Mouse (Mus musculus): Measurements from ENCODE around the gene Anp32e.

- no peak for TF ChIP-seq CTCF (IDR thresholded peaks at IDR 0.05; ENCODE audit: low read depth)
- no peak for TF ChIP-seq EP300 (optimal IDR thresholded peaks at IDR 0.05)
Observed at GRCm38 (mm10) chr3:95884400-95884799, 44.6 kb upstream of the Anp32e start.

Data from stomach, postnatal 0 days (tissue).